Mouse (Mus musculus) midbrain, embryonic 14.5 days (tissue): ENCODE data around the gene Sorbs1. TPM values are rescaled to one million over a fixed set of nuclear protein-coding genes. Genes with fewer than 3 reads are reported as not detected.

Experiments
- ATAC-seq: fragments of 200-750 bp; cut with Nextera tagmentation; 2 replicates; pipeline ENCODE4 v1.8.0; 2017; ENCODE audit warnings: moderate number of reproducible peaks, moderate library complexity; ENCODE audit not compliant: low FRiP score, low TSS enrichment
- DNase-seq: peaks from one replicate; pipeline ENCODE4 v3.0.0-alpha.2; 2015
- H3K27ac ChIP-seq: fragments of 300-500 bp; sonication (generic); replicated peaks from 2 replicates; pipeline ENCODE4 v1.5.1; 2014; ENCODE audit warnings: mild to moderate bottlenecking, low read depth, low read length, moderate library complexity
- H3K27me3 ChIP-seq: fragments of 300-500 bp; sonication (generic); 2 replicates; pipeline ENCODE4 v1.6.1; 2014; ENCODE audit warnings: low read length, control low read depth, mixed read lengths; ENCODE audit not compliant: control insufficient read depth, insufficient read depth
- H3K36me3 ChIP-seq: fragments of 300-500 bp; sonication (generic); 2 replicates; pipeline ENCODE4 v1.6.1; 2014; ENCODE audit warnings: low read length, control low read depth; ENCODE audit not compliant: control insufficient read depth, insufficient read depth
- H3K4me1 ChIP-seq: fragments of 300-500 bp; sonication (generic); 2 replicates; pipeline ENCODE4 v1.6.1; 2014; ENCODE audit warnings: mild to moderate bottlenecking, antibody characterized with exemption, low read length, control low read depth; ENCODE audit not compliant: control insufficient read depth, insufficient read depth
- H3K4me2 ChIP-seq: fragments of 300-500 bp; sonication (generic); 2 replicates; pipeline ENCODE4 v1.6.1; 2014; ENCODE audit warnings: mild to moderate bottlenecking, low read length, moderate library complexity
- H3K4me3 ChIP-seq: fragments of 300-500 bp; sonication (generic); replicated peaks from 2 replicates; pipeline ENCODE4 v1.5.1; 2014; ENCODE audit warnings: low read depth, low read length
- H3K9ac ChIP-seq: fragments of 300-500 bp; sonication (generic); replicated peaks from 2 replicates; pipeline ENCODE4 v1.6.1; 2014; ENCODE audit warnings: mild to moderate bottlenecking, low read length, moderate library complexity
- H3K9me3 ChIP-seq: fragments of 300-500 bp; sonication (generic); 2 replicates; pipeline ENCODE4 v1.6.1; 2016; ENCODE audit warnings: low read length, control low read depth, mixed read lengths; ENCODE audit not compliant: control insufficient read depth
- WGBS: fragments of 180-500 bp; shearing (Covaris S2); extraction: QIAGEN DNeasy Blood & Tissue Kit; methylation state at CpG from one replicate; pipeline ENCODE4 v1.1.7; 2014; 5-methylcytosine and 5-hydroxymethylcytosine counted together
- polyA plus RNA-seq: library from polyadenylated mRNA; unstranded; fragments of >200 nt; fragmentation: Nextera tagmentation; extraction: Ambion mirVana; gene quantifications from 2 replicates; pipeline ENCODE4 v1.2.1, GENCODE M21; 2014

Gene Sorbs1
- polyA plus RNA-seq, 1 experiment from 2014 or later: 87.9 TPM

- H3K36me3 ChIP-seq: no peaks in the 10 kb centered on the region
- no peak overlapping the region for H3K27ac ChIP-seq
- DNase-seq: peak; percentile 19
- no peak overlapping the region for H3K9ac ChIP-seq
- no peaks in the 10 kb centered on the region for H3K4me1 ChIP-seq
- H3K27me3 ChIP-seq: no peaks in the 10 kb centered on the region
- no peak overlapping the region for H3K4me2 ChIP-seq
- 52% methylated on average over 8 of the region's 8 CpGs for WGBS
- no peaks in the 10 kb centered on the region for H3K9me3 ChIP-seq
- no peak overlapping the region for H3K4me3 ChIP-seq
- no peak for ATAC-seq
Observed at GRCm38 (mm10) chr19:40523431-40524005, 9.9 kb upstream of the Sorbs1 start.

- no peak overlapping the region for H3K4me2 ChIP-seq
- H3K27me3 ChIP-seq: no peaks in the 10 kb centered on the region
- WGBS: 88% methylated on average over 5 of the region's 5 CpGs
- H3K27ac ChIP-seq: no peak overlapping the region
- no peak for DNase-seq
- no peaks in the 10 kb centered on the region for H3K9me3 ChIP-seq
- no peaks in the 10 kb centered on the region for H3K4me1 ChIP-seq
- H3K36me3 ChIP-seq: no peaks in the 10 kb centered on the region
- no peak overlapping the region for H3K4me3 ChIP-seq
- no peak for ATAC-seq
- H3K9ac ChIP-seq: no peak overlapping the region
Observed at GRCm38 (mm10) chr19:40520403-40520802, 6.8 kb upstream of the Sorbs1 start.

- 72% methylated on average over 1 of the region's 1 CpGs for WGBS
- Histone ChIP-seq H3K36me3 (no peaks in the 10 kb centered on the region), H3K9ac (no peak overlapping the region), H3K27me3 (no peaks in the 10 kb centered on the region), H3K9me3 (no peaks in the 10 kb centered on the region), H3K4me2 (no peak overlapping the region), H3K4me3 (no peak overlapping the region), H3K27ac (no peak overlapping the region), H3K4me1 (no peaks in the 10 kb centered on the region)
- ATAC-seq: no peak
- DNase-seq: no peak
Observed at GRCm38 (mm10) chr19:40518706-40519105, 5.1 kb upstream of the Sorbs1 start.

GRCm38 (mm10) chr19:40515596-40515995, 2.0 kb upstream of the Sorbs1 start:
- 90% methylated on average over 3 of the region's 3 CpGs for WGBS
- H3K9me3 ChIP-seq: no peaks in the 10 kb centered on the region
- ATAC-seq: no peak
- no peak overlapping the region for H3K4me3 ChIP-seq
- no peak overlapping the region for H3K27ac ChIP-seq
- no peak for DNase-seq
- no peaks in the 10 kb centered on the region for H3K27me3 ChIP-seq
- no peak overlapping the region for H3K4me2 ChIP-seq
- no peak overlapping the region for H3K9ac ChIP-seq
- H3K4me1 ChIP-seq: peaks cover 14% of the 10 kb centered on the region
- H3K36me3 ChIP-seq: no peaks in the 10 kb centered on the region

GRCm38 (mm10) chr19:40514376-40514775, 797 bp upstream of the Sorbs1 start:
- Histone ChIP-seq H3K27ac (no peak overlapping the region), H3K4me3 (no peak overlapping the region), H3K4me2 (no peak overlapping the region), H3K27me3 (no peaks in the 10 kb centered on the region), H3K9me3 (no peaks in the 10 kb centered on the region), H3K36me3 (no peaks in the 10 kb centered on the region), H3K4me1 (peaks cover 25% of the 10 kb centered on the region), H3K9ac (no peak overlapping the region)
- DNase-seq: no peak
- no peak for ATAC-seq
- 79% methylated on average over 7 of the region's 7 CpGs for WGBS

- Histone ChIP-seq H3K4me3 (peak overlapping the region; percentile 69), H3K27ac (peak overlapping the region; percentile 92), H3K36me3 (no peaks in the 10 kb centered on the region), H3K4me2 (peak overlapping the region; percentile 72), H3K9me3 (no peaks in the 10 kb centered on the region), H3K9ac (peak overlapping the region; percentile 86), H3K4me1 (peaks cover 25% of the 10 kb centered on the region), H3K27me3 (no peaks in the 10 kb centered on the region)
- ATAC-seq: peak; percentile 41
- WGBS: under 1% methylated on average over 33 of the region's 34 CpGs
- peak; percentile 72 for DNase-seq
Observed at GRCm38 (mm10) chr19:40512500-40513421, 818 bp downstream of the Sorbs1 start.

GRCm38 (mm10) chr19:40511679-40512309, 1.8 kb downstream of the Sorbs1 start:
- Histone ChIP-seq H3K9me3 (no peaks in the 10 kb centered on the region), H3K27me3 (no peaks in the 10 kb centered on the region), H3K4me3 (peak overlapping the region; percentile 69), H3K4me2 (peak overlapping the region; percentile 72), H3K4me1 (peaks cover 25% of the 10 kb centered on the region), H3K9ac (peak overlapping the region; percentile 86; the same call in 1 of the 2 replicates), H3K36me3 (no peaks in the 10 kb centered on the region), H3K27ac (peak overlapping the region; percentile 20; the same call in 1 of the 2 replicates)
- DNase-seq (peak; percentile 35), ATAC-seq (no peak)
- 26% methylated on average over 5 of the region's 5 CpGs for WGBS

- H3K9me3 ChIP-seq: no peaks in the 10 kb centered on the region
- peak overlapping the region; percentile 72 for H3K4me2 ChIP-seq
- ATAC-seq (no peak), DNase-seq (peak; percentile 17)
- peak overlapping the region; percentile 9; the same call in 1 of the 2 replicates for H3K9ac ChIP-seq
- WGBS: 76% methylated on average over 8 of the region's 8 CpGs
- peak overlapping the region; percentile 69 for H3K4me3 ChIP-seq
- H3K4me1 ChIP-seq: peaks cover 25% of the 10 kb centered on the region
- H3K27ac ChIP-seq: no peak overlapping the region
- H3K36me3 ChIP-seq: no peaks in the 10 kb centered on the region
- H3K27me3 ChIP-seq: no peaks in the 10 kb centered on the region
Observed at GRCm38 (mm10) chr19:40511100-40511439, 2.5 kb downstream of the Sorbs1 start.
